Mouse (Mus musculus): ENCODE measurements around the gene Mad1l1. TPM values are rescaled to one million over a fixed set of nuclear protein-coding genes. Genes with fewer than 3 reads are reported as not detected.

Mad1l1 gene
- polyA plus RNA-seq, 1 experiment, result 24.7 TPM

GRCm38 (mm10) chr5:140282376-140282775, 39.0 kb downstream of the Mad1l1 start:
- no peaks in the 10 kb centered on the region for H3K4me1 ChIP-seq (ENCODE audit: control insufficient read depth, insufficient read depth, low read length)
- 82% methylated on average over 8 of the region's 8 CpGs for WGBS
- no peak overlapping the region for H3K4me3 ChIP-seq (replicated peaks; ENCODE audit: control insufficient read depth, low read depth, low read length)
- TF ChIP-seq POLR2A (IDR thresholded peaks at IDR 0.05; ENCODE audit: borderline replicate concordance, control insufficient read depth, low read depth, low read length), result no peak
- no peak for TF ChIP-seq CTCF (IDR thresholded peaks at IDR 0.05; ENCODE audit: control insufficient read depth, insufficient read depth, low read length)
- no peak overlapping the region for H3K27ac ChIP-seq (ENCODE audit: control insufficient read depth, insufficient read depth, low read depth, low read length, poor library complexity)

- no peak overlapping the region for H3K27ac ChIP-seq (ENCODE audit: control insufficient read depth, insufficient read depth, low read depth, low read length, poor library complexity)
- H3K4me1 ChIP-seq (ENCODE audit: control insufficient read depth, insufficient read depth, low read length), result no peaks in the 10 kb centered on the region
- no peak overlapping the region for H3K4me3 ChIP-seq (replicated peaks; ENCODE audit: control insufficient read depth, low read depth, low read length)
- WGBS, result 87% methylated on average over 9 of the region's 9 CpGs
- TF ChIP-seq POLR2A (IDR thresholded peaks at IDR 0.05; ENCODE audit: borderline replicate concordance, control insufficient read depth, low read depth, low read length) (no peak), CTCF (IDR thresholded peaks at IDR 0.05; ENCODE audit: control insufficient read depth, insufficient read depth, low read length) (no peak)
Measured at GRCm38 (mm10) chr5:140280205-140280604, 41.1 kb downstream of the Mad1l1 start.

GRCm38 (mm10) chr5:140276779-140277178, 44.6 kb downstream of the Mad1l1 start:
- WGBS, result 85% methylated on average over 6 of the region's 6 CpGs
- H3K27ac ChIP-seq (ENCODE audit: control insufficient read depth, insufficient read depth, low read depth, low read length, poor library complexity), result no peak overlapping the region
- no peak overlapping the region for H3K4me3 ChIP-seq (replicated peaks; ENCODE audit: control insufficient read depth, low read depth, low read length)
- no peaks in the 10 kb centered on the region for H3K4me1 ChIP-seq (ENCODE audit: control insufficient read depth, insufficient read depth, low read length)
- TF ChIP-seq POLR2A (IDR thresholded peaks at IDR 0.05; ENCODE audit: borderline replicate concordance, control insufficient read depth, low read depth, low read length), result no peak
- TF ChIP-seq CTCF (IDR thresholded peaks at IDR 0.05; ENCODE audit: control insufficient read depth, insufficient read depth, low read length), result no peak

- 84% methylated on average over 5 of the region's 5 CpGs for WGBS
- no peak overlapping the region for H3K4me3 ChIP-seq (replicated peaks; ENCODE audit: control insufficient read depth, low read depth, low read length)
- TF ChIP-seq CTCF (IDR thresholded peaks at IDR 0.05; ENCODE audit: control insufficient read depth, insufficient read depth, low read length) (no peak), POLR2A (IDR thresholded peaks at IDR 0.05; ENCODE audit: borderline replicate concordance, control insufficient read depth, low read depth, low read length) (no peak)
- H3K4me1 ChIP-seq (ENCODE audit: control insufficient read depth, insufficient read depth, low read length), result no peaks in the 10 kb centered on the region
- H3K27ac ChIP-seq (ENCODE audit: control insufficient read depth, insufficient read depth, low read depth, low read length, poor library complexity), result no peak overlapping the region
Measured at GRCm38 (mm10) chr5:140270976-140271685, 50.2 kb downstream of the Mad1l1 start.

GRCm38 (mm10) chr5:140268396-140268795, 53.0 kb downstream of the Mad1l1 start:
- Histone ChIP-seq H3K4me1 (ENCODE audit: control insufficient read depth, insufficient read depth, low read length) (peaks cover 4% of the 10 kb centered on the region; the same call in 1 of the 2 replicates), H3K4me3 (replicated peaks; ENCODE audit: control insufficient read depth, low read depth, low read length) (no peak overlapping the region), H3K27ac (ENCODE audit: control insufficient read depth, insufficient read depth, low read depth, low read length, poor library complexity) (no peak overlapping the region)
- no peak for TF ChIP-seq POLR2A (IDR thresholded peaks at IDR 0.05; ENCODE audit: borderline replicate concordance, control insufficient read depth, low read depth, low read length)
- no peak for TF ChIP-seq CTCF (IDR thresholded peaks at IDR 0.05; ENCODE audit: control insufficient read depth, insufficient read depth, low read length)
- WGBS, result 86% methylated on average over 4 of the region's 4 CpGs

- Histone ChIP-seq H3K27ac (ENCODE audit: control insufficient read depth, insufficient read depth, low read depth, low read length, poor library complexity) (no peak overlapping the region), H3K4me1 (ENCODE audit: control insufficient read depth, insufficient read depth, low read length) (peaks cover 4% of the 10 kb centered on the region; the same call in 1 of the 2 replicates), H3K4me3 (replicated peaks; ENCODE audit: control insufficient read depth, low read depth, low read length) (no peak overlapping the region)
- TF ChIP-seq CTCF (IDR thresholded peaks at IDR 0.05; ENCODE audit: control insufficient read depth, insufficient read depth, low read length) (no peak), POLR2A (IDR thresholded peaks at IDR 0.05; ENCODE audit: borderline replicate concordance, control insufficient read depth, low read depth, low read length) (no peak)
- WGBS, result 39% methylated on average over 2 of the region's 2 CpGs
Measured at GRCm38 (mm10) chr5:140267061-140267460, 54.3 kb downstream of the Mad1l1 start.

- TF ChIP-seq CTCF (IDR thresholded peaks at IDR 0.05; ENCODE audit: control insufficient read depth, insufficient read depth, low read length) (no peak), POLR2A (IDR thresholded peaks at IDR 0.05; ENCODE audit: borderline replicate concordance, control insufficient read depth, low read depth, low read length) (no peak)
- Histone ChIP-seq H3K4me1 (ENCODE audit: control insufficient read depth, insufficient read depth, low read length) (peaks cover 4% of the 10 kb centered on the region; the same call in 1 of the 2 replicates), H3K27ac (ENCODE audit: control insufficient read depth, insufficient read depth, low read depth, low read length, poor library complexity) (peak overlapping the region; percentile 73), H3K4me3 (replicated peaks; ENCODE audit: control insufficient read depth, low read depth, low read length) (no peak overlapping the region)
- 57% methylated on average over 5 of the region's 5 CpGs for WGBS
Measured at GRCm38 (mm10) chr5:140264825-140265575, 56.4 kb downstream of the Mad1l1 start.

Data from bone marrow, adult 2 months (tissue).